Mouse (Mus musculus) stomach, postnatal 0 days (tissue): Measurements from ENCODE around the gene Acta1. TPM values are rescaled to one million over a fixed set of nuclear protein-coding genes. Genes with fewer than 3 reads are reported as not detected.

ENCODE experiments used
- ATAC-seq: fragments of 200-750 bp; cut with Nextera tagmentation; 2 replicates; pipeline ENCODE4 v1.8.0; 2017; ENCODE audit not compliant: low FRiP score, low TSS enrichment
- DNase-seq: peaks from one replicate; pipeline ENCODE4 v3.0.0-alpha.2; 2016; ENCODE audit warnings: low spot score
- H3K27ac ChIP-seq: fragments of 300-500 bp; sonication (generic); replicated peaks from 2 replicates; pipeline ENCODE4 v1.5.1; 2014; ENCODE audit warnings: mild to moderate bottlenecking, control low read depth
- H3K27me3 ChIP-seq: fragments of 300-500 bp; sonication (generic); 2 replicates; pipeline ENCODE4 v1.6.1; 2014; ENCODE audit warnings: low read length; ENCODE audit not compliant: control insufficient read depth, insufficient read depth
- H3K36me3 ChIP-seq: fragments of 300-500 bp; sonication (generic); 2 replicates; pipeline ENCODE4 v1.6.1; 2014; ENCODE audit warnings: low read length, mixed read lengths; ENCODE audit not compliant: control insufficient read depth, insufficient read depth
- H3K4me1 ChIP-seq: fragments of 300-500 bp; sonication (generic); replicated peaks from 2 replicates; pipeline ENCODE4 v1.6.1; 2014; ENCODE audit warnings: antibody characterized with exemption; ENCODE audit not compliant: control insufficient read depth, insufficient read depth
- H3K4me2 ChIP-seq: fragments of 300-500 bp; sonication (generic); replicated peaks from 2 replicates; pipeline ENCODE4 v1.6.1; 2014; ENCODE audit warnings: low read depth, mild to moderate bottlenecking, control low read depth, moderate library complexity
- H3K4me3 ChIP-seq: fragments of 300-500 bp; sonication (generic); 2 replicates; pipeline ENCODE4 v1.5.1; 2014; ENCODE audit warnings: low read depth, low read length, control low read depth
- H3K9ac ChIP-seq: fragments of 300-500 bp; sonication (generic); 2 replicates; pipeline ENCODE4 v1.6.1; 2014; ENCODE audit warnings: mild to moderate bottlenecking, low read length, control low read depth, mixed read lengths
- H3K9me3 ChIP-seq: fragments of 300-500 bp; sonication (generic); 2 replicates; pipeline ENCODE4 v1.6.1; 2016; ENCODE audit warnings: low read length; ENCODE audit not compliant: control insufficient read depth
- CTCF ChIP-seq: IDR thresholded peaks from 2 replicates; pipeline ENCODE4 v1.5.1; 2016; ENCODE audit warnings: antibody characterized with exemption, low read depth, mild to moderate bottlenecking, moderate library complexity
- EP300 ChIP-seq: optimal IDR thresholded peaks from 2 replicates; pipeline ENCODE3; 2016; ENCODE audit warnings: antibody characterized with exemption
- WGBS: fragments of 180-500 bp; shearing (Covaris S2); extraction: QIAGEN DNeasy Blood & Tissue Kit; methylation state at CpG from one replicate; pipeline ENCODE4 v1.1.7; 2014; 5-methylcytosine and 5-hydroxymethylcytosine counted together
- polyA plus RNA-seq: library from polyadenylated mRNA; unstranded; fragments of >200 nt; fragmentation: Nextera tagmentation; extraction: Ambion mirVana; gene quantifications from 2 replicates; pipeline ENCODE4 v1.2.1, GENCODE M21; 2015

Gene Acta1
- polyA plus RNA-seq, 1 experiment from 2014 or later, result 23.1 TPM

DNA sequence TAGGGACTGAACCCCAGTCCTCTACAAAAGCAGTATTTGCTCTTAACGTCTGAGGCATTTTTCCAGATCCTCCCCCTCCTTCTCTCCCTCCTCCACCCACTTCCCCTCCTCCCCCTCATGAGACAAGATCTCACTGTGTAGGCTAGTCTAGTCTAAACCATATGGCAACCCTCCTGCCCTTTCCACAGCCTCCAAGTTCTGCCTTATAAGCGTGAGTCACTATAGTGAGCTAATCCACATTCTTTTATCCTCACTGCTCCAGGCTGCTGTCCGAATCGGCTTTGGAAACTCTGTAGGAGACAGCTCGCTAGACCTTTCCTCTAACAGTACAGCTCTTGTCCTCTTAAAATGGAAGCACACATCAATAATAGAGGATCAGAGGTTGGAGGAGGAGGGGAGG is 27.6 kb downstream of the Acta1 start:
- no peak for DNase-seq

GRCm38 (mm10) chr8:123865786-123866185 is 28.8 kb downstream of the Acta1 start:
- H3K4me3 ChIP-seq, result no peak overlapping the region
- no peaks in the 10 kb centered on the region for H3K36me3 ChIP-seq
- H3K9me3 ChIP-seq, result no peaks in the 10 kb centered on the region
- H3K4me2 ChIP-seq, result no peak overlapping the region
- DNase-seq (no peak), ATAC-seq (no peak)
- no peaks in the 10 kb centered on the region for H3K27me3 ChIP-seq
- TF ChIP-seq CTCF (no peak), EP300 (no peak)
- H3K27ac ChIP-seq, result no peak overlapping the region
- WGBS, result 53% methylated on average over 7 of the region's 7 CpGs
- H3K4me1 ChIP-seq, result no peaks in the 10 kb centered on the region
- no peak overlapping the region for H3K9ac ChIP-seq

More for the DNA sequence above, 27.6 kb downstream of the Acta1 start:
- Histone ChIP-seq H3K4me2 (no peak overlapping the region), H3K27ac (no peak overlapping the region), H3K4me3 (no peak overlapping the region), H3K36me3 (no peaks in the 10 kb centered on the region), H3K9ac (no peak overlapping the region), H3K4me1 (no peaks in the 10 kb centered on the region), H3K9me3 (no peaks in the 10 kb centered on the region), H3K27me3 (no peaks in the 10 kb centered on the region)
- no peak for TF ChIP-seq CTCF
- no peak for TF ChIP-seq EP300
- WGBS, result 20% methylated on average over 5 of the region's 5 CpGs
- ATAC-seq, result peak; percentile 60; the same call in 1 of the 2 replicates

DNA sequence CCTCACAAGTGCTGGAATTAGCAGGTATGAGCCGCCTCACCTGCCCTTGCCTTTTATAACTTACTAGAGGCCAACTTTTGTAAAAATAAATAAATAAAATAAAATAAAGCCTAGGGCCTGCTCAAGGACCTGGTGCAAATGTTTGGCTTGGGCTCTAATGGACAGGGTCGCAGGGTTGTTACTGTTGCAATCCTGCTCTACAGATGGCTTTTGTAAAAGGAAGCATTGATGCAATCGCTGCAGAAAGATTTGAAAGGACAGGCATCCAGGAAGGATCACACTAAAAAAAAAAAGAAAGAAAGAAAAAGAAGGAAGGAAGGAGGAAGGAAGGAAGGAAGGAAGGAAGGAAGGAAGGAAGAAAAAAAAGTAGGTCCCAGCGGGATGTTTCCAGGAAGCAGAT is 34.2 kb downstream of the Acta1 start:
- H3K36me3 ChIP-seq, result no peaks in the 10 kb centered on the region
- TF ChIP-seq EP300, result no peak
- 64% methylated on average over 4 of the region's 4 CpGs for WGBS
- H3K4me3 ChIP-seq, result peak overlapping the region; percentile 81; the same call in 1 of the 2 replicates
- H3K4me2 ChIP-seq, result no peak overlapping the region
- ATAC-seq (no peak), DNase-seq (no peak)
- H3K4me1 ChIP-seq, result no peaks in the 10 kb centered on the region
- no peak overlapping the region for H3K9ac ChIP-seq
- no peaks in the 10 kb centered on the region for H3K9me3 ChIP-seq
- no peaks in the 10 kb centered on the region for H3K27me3 ChIP-seq
- H3K27ac ChIP-seq, result no peak overlapping the region

DNA sequence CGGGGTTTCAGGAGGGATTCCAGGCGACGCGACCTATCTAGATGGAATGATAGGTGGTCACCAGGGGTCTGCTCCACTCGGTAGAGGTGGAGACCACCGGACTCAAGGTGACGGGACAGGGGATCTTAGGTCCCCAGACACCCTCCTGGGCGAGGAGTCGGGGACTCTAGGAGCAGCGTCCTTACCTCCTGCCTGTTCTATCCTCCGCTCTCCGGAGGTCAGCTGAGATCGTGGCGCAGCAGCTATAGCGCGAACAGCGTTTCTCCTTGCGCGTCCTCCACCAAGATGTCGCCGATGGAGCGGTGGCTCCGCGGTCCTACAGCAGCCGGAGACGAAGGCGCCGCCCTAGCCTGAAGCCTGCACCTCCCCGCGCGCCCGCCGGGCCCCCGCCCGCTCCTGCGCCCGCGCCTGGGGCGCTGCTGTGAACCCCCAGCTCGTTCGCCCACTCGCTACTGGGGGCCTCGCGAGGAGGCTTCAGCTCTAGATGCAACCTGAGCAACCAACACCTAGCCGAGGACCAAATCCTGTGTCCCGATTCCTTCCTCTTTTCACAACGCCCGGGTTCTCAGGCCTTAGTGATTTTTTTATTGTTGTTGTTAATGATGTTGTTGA is 34.8 kb downstream of the Acta1 start, which contains the start of gene Ccsap:
Gene Ccsap, minus strand, starts transcription at position 562 of the 612 bp plus-strand sequence.
- Histone ChIP-seq H3K27me3 (no peaks in the 10 kb centered on the region), H3K4me2 (peak within 1 kb of the TSS; percentile 98), H3K36me3 (no peaks in the 10 kb centered on the region), H3K4me1 (no peaks in the 10 kb centered on the region), H3K9ac (peak within 1 kb of the TSS; percentile 73), H3K27ac (peak within 1 kb of the TSS; percentile 56; the same call in 1 of the 2 replicates), H3K4me3 (peak within 1 kb of the TSS; percentile 81), H3K9me3 (no peaks in the 10 kb centered on the region)
- TF ChIP-seq EP300 (no peak), CTCF (no peak)
- ATAC-seq (peak; percentile 70), DNase-seq (no peak)
- WGBS, result 1% methylated on average over 45 of the region's 48 CpGs

- Histone ChIP-seq H3K4me3 (peak overlapping the region; percentile 81), H3K36me3 (no peaks in the 10 kb centered on the region), H3K27me3 (no peaks in the 10 kb centered on the region), H3K9ac (peak overlapping the region; percentile 73), H3K4me2 (peak overlapping the region; percentile 98), H3K4me1 (no peaks in the 10 kb centered on the region), H3K9me3 (no peaks in the 10 kb centered on the region), H3K27ac (peak overlapping the region; percentile 56; the same call in 1 of the 2 replicates)
- WGBS, result under 1% methylated on average over 60 of the region's 79 CpGs
- peak; percentile 97 for ATAC-seq
- peak; percentile 97 for DNase-seq
- TF ChIP-seq EP300 (no peak), CTCF (peak; percentile 60)
Measured at GRCm38 (mm10) chr8:123858941-123859647, 35.5 kb downstream of the Acta1 start.

DNA sequence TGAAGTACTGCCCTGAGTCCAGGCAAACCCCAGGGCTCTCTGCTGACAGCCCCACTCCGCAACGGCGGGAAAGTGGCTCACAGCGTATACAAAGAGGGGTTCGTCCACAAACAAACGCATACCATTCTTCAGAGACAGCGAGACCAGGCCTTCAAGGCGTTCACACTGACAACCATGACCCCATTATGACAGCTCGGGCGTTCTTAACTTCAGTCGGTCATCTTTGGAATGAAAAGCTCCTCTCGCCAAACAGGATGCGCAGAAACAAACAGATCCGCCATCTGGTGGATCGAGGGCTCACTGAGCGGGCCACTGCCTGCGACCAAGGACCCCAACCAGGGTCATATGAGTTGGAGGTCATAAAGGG is 36.0 kb downstream of the Acta1 start:
- Histone ChIP-seq H3K4me3 (peak overlapping the region; percentile 81), H3K36me3 (no peaks in the 10 kb centered on the region), H3K9ac (peak overlapping the region; percentile 73), H3K9me3 (no peaks in the 10 kb centered on the region), H3K27ac (peak overlapping the region; percentile 56; the same call in 1 of the 2 replicates), H3K4me1 (no peaks in the 10 kb centered on the region), H3K4me2 (peak overlapping the region; percentile 98), H3K27me3 (no peaks in the 10 kb centered on the region)
- TF ChIP-seq EP300 (no peak), CTCF (peak; percentile 23)
- WGBS, result 1% methylated on average over 17 of the region's 17 CpGs
- ATAC-seq (no peak; the same call in 1 of the 2 replicates), DNase-seq (peak; percentile 20)
